Mouse (Mus musculus) forelimb bud, embryonic 11.5 days (tissue): ENCODE data around the gene Ndufs8.

Experiments
- DNase-seq: peaks from one replicate; pipeline ENCODE4 v3.0.0-alpha.2; 2012; ENCODE audit warnings: low read depth, low spot score

Gene Ndufs8

DNA sequence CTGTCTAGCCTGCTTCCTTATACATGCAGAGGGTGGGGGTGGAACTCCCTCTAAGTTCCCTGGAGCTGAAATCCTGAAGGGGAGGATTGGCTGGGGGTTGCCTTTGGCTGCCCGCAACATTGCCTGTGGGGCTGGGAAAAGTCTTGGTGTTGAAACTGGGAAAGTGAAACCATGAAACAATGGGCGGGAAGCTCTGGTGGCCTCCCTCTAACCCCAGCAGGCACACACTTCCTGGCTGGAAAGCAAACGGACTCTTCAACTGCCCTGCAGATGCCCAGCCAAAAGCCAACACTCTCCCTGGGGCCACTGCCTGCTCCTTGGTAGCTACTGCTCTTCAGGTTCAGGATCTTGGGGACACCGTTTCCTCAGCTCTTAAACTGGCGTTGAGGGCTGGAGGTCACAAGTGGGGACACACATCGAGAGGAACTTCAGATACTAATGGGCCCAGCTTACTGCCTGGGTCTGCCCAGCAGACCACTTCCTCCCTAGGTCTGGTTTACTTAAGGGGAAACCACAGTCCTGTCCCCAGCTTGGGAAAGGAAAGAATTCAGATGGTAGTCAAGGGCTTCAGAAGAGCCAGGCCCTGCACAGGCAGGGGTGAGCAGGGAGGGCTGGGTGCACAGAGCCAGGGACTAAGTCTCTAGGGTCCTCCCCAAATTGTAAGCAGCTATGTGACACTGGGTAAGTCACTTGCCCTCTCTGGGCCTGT lies 7.2 kb downstream of the Ndufs8 start:
- DNase-seq, result peak; percentile 33

DNA sequence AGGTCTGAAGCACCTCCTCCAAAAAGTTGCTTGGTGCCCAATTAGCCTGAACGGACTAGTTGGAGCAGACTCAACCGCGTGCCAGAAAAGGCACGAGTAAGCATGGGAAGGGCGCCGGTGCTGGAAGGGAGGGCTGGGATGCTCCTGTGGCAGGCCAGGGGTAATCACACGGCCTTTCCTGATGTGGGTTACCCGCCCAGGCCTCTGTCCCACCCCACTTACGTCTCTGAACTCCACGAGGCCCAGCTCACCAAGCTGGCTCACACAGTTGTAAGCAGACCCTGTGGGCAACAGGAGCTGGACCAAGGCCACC lies 8.3 kb downstream of the Ndufs8 start:
- DNase-seq, result no peak

DNA sequence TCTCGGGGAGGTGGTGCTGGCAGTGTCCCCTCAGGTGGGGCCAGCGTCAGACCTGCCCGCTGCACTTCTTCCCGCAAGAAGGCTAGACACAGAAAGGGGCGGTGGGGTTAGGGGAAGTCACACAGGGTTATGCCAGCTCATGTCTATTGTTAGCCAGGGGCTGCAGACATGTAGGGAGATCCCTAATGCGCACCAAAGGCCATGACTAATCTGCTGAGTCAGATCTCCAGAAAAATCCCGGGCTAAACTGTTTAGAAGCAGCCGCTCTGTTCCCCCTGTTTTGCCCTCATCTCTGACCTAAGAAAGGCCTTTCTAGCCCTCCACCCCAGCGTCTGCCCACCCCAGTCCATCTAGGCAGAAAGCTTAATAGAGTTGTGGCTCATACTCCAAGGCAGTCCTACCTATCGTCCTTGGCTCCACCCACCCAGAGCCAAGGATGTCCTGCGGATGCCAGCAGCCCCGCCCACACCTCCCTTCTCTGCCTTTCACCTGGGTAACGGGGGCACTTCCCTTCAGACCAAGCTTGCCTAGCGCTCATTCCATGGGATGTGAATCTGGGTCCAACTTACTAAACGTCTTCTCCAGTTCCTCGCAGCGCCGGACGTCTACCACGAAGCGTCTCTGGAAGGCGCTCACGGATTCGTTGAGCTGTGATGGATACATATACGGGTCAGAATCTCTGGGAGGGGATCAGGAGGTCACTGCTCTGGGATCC lies 8.8 kb downstream of the Ndufs8 start:
- no peak for DNase-seq

DNA sequence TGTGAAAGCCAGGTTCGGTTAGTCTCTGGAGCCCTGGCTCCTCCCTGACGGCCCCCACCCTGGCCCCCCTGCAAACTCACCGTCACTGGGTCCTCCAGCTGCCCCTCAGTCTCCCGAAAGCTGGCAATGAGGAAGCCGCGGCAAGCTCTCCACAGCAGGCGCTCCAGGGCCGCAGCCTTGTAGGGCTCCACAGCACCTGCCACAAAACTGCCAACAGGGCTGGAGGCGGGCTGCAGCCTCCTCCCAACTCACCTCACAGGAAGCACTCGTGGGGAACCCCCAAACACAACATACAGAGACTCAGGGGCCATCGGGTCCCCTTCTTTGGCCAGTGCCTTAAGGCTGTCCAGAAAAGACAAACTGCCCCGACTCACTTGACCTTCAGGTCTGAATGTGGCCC lies 9.6 kb downstream of the Ndufs8 start:
- no peak for DNase-seq

DNA sequence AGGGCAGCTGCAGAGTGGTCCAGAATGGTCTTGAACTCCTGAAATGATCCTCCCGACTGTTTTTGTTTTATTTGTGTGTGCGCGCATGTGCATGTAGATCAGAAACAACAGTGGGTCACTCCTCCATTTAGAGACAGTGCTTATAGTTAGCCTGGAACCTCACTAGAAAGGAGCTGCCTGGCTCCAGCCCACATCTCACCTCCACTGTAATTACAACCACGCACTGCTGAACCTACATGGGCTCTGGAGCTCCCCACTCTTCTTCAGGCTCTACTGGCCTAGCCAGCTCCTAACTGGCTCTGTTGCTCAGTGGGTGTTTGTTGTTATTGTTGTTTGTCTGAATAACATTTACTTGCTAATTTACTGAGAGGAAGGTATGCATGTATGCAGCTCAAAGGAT lies 13.0 kb downstream of the Ndufs8 start:
- no peak for DNase-seq

DNA sequence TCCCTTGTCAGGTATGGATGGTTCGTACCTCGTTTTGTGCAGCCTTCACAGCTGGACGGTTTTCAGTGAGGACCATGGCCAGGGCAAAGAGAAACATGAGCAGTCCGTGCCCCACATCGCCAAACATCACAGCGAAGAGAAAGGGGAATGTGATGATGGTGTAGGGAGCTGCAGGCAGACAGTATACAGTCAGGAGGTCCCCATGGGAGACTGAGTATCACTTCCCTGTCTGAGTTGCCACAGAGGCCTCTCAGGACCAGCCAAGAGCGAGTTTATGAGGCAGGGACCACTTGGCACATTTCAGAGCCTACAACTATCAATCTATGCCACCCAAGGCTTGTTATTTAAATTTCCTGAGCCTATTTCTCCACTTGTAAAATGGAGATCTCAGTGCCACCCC lies 13.6 kb downstream of the Ndufs8 start:
- DNase-seq, result no peak

DNA sequence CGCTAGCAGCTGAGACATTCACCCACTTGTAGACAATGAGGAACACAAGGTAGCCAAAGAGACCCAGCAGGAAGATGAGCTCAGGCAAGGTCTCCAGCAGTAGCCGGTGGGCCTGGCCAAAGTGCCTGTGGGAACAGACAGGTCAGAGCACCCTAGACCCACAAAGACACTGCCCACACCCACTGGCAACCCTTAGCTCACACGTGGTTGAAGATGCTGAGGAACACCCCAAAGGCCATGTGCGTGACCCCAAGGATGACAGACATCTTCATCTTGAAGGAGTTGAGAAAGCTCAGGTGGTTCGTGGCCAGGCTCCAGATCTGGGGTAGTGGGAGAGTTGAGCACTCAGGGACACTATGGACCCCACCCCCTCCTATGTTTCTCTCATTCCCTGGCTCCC lies 15.0 kb downstream of the Ndufs8 start:
- no peak for DNase-seq

DNA sequence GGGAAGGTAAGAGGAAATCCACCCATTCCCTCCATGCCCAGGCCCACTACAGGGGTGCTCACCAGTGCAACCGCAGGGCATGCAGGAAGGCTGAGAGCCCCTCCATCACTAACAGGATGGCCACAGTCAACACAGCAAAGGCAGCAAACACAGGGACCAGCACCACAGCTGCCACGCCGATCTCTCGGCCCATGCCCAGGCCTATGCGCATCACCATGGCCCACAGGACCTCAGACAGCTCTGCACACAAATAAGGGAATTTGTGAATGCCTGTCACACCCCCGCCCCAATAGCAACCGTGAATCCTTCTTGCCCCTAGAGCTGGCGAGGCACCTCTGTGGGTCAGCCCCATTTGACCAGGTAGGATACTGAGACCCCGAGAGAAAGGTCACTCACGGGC lies 16.4 kb downstream of the Ndufs8 start:
- DNase-seq, result no peak

DNA sequence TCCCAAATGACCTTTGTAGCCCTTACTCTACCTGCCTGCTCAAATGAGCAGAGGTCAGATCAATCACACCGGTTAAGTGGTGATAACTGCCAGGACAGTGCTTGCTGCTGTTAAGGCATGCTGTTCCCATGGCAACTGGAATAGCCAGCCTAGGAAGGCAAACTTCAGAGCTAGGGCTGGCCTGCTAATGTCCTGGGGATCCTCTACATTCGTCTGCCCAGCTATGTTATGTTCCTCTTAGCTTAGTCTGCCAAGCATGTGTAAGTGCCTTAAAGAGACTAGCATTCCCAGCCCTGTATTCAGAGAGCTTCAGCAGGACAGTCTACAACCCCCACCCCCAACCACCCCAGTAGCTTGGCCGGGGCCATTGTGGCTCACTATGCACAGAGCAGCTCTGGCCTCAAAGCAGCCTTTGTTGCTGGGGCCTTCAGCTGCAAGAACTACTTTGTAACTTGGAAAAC lies 17.4 kb downstream of the Ndufs8 start:
- DNase-seq, result no peak

DNA sequence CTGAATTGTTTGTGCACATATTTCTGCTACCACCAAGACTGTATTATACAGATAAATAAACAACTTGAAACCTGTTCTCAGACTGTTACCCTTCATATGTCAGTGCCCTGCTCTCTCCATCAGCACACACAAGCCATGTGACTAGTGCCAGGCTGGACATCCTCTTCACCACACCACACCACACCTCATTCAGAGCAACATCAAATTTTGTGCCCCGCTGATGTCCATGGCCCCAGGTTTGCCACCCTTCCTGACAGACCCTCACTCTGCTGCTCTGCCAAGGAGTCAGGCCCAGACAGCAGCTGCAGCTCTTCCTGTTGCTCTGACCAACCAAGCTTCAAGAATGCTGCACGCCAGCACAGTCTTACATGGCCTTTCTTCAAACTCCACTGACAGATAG lies 18.3 kb downstream of the Ndufs8 start:
- DNase-seq, result no peak

DNA sequence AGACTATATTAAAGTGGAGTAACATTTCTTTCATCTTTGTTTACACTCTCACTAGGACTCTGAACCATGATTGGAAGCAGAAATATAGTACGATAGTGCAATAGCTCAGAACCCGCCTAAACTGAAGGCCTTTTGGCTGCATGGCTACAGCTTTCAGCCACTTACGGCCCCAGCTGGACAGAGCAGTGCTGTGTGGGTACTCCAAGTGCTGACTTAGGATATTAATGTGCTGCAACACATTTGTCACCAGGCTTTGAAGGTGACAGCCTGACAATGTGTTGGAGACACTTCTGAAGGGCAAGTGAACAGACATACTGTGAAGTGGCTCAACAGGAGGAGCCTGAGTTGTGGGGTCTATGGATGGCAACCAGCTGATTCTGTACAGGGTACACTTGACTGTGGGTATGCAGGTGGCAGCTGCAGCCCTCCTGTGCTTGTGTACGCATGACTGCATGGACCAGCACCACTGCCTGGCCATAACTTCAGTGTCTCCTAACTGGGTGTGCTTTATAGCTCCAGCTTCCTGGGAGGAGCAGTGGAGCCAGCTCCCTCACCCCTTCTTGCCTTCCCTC lies 18.9 kb downstream of the Ndufs8 start:
- DNase-seq, result no peak

DNA sequence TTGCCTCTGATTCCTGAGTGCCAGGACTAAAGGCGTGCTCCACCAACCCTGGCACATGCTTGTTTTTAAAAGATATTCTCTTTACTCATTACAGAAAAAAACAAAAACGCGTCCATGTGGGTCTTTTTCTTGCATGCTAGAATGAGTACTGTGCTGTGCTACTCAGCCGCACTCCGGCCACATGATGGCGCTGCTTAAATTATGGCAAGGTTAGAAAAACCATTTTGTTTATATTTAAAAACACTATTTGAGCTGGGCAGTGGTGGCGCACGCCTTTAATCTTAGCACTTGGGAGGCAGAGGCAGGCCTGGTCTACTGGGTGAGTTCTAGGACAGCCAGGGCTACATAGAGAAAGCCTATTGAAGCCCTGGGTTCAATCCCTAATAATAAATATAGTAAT lies 22.4 kb downstream of the Ndufs8 start:
- DNase-seq, result no peak

DNA sequence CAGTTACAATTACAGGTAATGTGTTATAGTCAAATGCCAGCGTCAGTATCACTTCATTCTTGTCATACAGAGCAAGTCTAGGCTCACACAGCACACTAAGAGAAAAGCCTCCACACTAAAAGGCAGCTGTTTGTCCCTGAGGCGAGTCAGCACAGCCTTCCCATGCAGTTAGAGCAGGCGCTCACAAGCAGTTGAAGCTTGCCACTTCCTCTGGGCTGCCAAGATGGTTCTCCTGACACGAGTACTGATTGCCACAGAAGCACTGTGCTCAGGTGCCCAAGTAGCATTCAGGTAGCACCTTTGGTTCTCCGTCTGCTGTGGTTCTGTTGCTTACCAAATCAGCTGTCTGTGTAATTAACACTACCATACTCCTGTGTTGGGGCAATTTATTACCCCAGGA lies 23.5 kb downstream of the Ndufs8 start:
- no peak for DNase-seq

DNA sequence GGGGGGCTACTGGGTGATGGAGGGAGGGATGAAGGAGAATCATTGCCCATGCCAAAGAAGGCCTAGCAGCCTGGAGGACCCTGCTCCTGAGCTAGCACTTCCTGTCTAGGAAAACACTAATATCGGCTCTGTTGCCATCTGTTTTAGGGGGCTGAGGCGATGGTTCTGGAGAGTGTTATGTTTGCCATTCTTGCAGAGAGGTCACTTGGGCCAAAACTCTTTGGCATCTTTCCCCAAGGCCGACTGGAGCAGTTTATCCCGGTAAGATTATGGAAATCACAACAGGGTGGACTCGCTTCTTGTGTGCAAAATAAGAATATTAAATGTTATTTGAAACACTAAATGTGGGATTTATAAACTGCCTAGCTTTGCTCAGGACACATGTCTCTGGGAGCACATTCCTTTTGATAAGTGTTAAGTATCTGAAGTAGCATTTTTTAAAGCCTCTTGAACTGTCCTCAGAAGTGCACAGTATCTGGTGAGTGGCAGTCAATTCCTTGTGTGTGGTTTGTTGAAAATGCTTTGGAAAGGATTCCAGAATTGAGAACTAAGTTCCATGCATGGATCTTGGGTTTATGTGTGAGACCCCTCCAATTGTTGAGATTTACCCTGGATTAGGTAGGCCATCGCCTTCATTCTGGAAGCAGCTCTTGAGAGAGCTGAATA lies 28.1 kb downstream of the Ndufs8 start:
- no peak for DNase-seq

DNA sequence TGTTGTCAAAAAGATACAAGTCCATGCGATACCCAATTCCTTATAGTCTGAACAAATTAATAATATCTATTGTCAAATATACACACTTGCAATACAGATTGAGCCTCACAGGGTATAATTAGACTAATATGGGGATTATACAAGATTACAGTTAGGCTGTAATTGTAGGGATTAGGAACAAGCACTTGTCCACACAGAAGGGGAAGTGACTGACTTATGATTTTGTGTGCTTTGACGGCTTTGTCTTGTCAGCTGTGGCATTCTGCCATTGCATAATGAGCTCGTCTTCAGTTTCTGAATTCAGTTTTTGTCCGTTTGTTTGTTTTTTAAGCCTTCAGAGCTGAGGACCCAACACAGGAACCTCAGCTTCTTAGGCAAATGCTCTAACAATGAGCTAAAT lies 30.4 kb downstream of the Ndufs8 start:
- no peak for DNase-seq

DNA sequence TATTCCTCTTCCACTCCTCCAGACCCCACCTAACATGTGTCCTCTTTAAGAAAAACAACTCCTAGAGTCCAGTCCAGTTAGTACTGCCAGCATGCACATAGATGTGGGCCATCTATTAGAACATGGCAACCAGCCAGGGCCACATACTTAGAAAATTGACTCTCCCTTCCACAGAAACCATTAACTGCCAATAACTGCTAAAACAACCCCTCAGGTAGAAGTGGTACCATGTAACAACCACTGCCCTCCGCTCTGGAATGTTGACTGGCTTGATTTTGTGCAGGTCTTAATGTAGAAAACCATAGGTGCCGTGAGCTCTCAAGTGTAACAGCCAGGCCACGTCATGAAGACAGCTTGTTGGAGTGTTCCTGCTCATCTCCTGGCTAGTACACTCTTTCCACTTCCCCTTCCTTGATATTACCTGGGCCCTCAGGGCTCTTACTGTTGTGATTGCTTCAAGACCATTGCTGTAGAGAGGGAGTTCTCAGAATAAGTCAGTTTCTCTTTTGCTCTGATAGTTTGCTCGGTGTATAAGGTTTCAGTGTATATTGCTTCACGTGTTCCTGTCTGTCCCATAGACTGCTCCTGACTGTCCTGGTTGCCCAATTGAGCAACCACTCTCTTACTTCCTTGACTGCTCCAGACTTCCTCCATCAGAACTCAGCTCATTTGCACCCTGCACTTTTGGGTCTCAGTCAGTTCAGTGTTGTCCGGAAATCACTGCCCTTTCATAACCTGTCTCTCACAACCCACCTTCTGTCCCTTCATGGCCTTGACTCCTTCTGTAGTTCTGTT lies 32.3 kb downstream of the Ndufs8 start:
- DNase-seq, result no peak

DNA sequence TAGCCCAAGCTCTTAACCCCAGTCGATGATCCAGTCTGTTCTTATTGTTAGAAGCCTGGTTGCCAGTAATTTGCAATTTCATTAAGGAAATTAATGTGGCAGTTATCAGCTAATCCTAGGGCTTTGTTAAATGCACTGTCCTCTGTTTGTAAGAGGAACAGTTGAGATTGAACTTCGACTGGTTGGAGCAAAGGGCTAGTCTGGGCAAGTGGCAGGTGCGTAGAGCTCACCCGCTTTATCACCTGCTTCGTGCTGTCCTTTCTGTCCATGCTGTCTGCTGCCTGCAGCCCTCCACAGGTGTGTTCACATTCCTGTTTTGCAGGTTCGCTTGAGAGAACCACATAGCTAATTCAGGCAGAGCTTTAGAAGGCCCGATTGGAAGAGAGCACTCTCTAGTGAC lies 37.5 kb downstream of the Ndufs8 start:
- no peak for DNase-seq

DNA sequence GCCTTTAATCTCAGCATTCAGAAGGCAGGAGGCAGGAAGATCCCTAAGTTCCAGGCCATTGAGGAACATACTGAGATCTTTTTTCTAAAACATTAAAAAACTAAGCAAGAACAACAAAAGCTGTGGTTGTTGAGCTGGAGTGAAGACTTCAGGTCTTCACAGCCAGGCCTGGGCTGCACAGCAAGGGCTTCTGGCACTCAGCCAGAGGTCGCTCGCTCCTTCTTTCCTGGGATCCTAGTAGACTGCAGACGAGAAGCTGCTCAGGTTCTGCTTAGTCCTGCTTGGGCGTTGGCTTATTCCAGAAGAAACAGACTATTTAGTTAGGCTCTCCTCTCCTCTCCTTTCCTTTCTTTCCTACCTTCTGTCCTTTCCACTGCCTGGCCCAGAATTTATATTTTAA lies 40.2 kb downstream of the Ndufs8 start:
- no peak for DNase-seq

DNA sequence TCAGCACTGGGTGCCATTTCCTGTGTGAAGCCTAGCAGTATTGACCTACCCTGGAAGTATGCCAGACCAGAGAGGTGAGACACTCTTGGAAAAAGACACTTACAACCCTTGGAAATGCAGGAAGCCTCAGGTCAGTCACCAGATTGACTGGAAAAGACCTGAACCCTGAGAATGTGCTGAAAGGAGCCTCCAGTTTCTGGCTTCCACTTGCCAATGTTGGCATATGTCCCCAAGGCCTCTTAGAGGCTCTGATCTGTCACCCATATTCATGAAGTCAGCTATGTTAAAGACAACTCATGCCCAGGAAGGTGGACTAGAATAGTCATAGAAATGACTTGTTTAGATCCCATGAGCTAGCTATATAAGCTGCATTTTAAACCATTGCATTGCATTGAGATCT lies 41.1 kb downstream of the Ndufs8 start:
- DNase-seq, result no peak

DNA sequence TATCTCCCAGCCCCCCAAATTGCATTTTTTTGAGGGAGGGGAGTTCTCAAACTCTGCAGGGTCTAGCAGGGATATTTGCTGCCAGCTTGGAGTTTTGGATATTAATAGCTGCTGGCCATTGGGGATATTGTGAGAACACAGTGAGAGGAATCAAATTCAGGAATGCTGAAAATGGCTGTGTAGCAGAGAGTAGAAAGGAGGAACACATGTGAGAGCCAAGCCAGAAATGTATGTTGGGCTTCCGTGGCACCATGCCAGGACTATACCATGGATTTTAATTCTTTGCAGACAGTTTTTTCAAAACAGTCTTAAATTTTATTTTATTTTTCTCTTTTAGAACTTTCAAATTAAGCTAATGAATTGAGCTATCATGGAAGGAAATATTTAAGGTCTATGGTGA lies 44.3 kb downstream of the Ndufs8 start:
- no peak for DNase-seq

DNA sequence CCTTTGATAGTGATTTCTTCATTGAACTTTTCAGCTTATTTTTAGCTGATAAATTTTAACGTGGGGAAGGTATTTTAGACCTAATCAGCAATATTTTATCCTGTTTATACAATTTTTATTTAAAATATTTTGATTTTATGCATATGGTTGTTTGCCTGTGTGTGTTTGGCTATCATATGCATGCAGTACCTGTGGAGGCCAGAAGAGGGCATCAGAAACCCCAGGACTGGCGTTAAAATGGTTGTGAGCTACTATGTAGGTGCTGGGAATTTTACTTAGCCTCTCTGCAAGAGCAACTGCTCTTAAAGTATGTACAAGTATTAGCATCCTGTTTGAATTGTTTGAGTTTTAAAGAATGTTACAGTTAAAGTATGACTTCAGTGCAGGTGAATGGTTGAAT lies 47.6 kb downstream of the Ndufs8 start:
- no peak for DNase-seq

DNA sequence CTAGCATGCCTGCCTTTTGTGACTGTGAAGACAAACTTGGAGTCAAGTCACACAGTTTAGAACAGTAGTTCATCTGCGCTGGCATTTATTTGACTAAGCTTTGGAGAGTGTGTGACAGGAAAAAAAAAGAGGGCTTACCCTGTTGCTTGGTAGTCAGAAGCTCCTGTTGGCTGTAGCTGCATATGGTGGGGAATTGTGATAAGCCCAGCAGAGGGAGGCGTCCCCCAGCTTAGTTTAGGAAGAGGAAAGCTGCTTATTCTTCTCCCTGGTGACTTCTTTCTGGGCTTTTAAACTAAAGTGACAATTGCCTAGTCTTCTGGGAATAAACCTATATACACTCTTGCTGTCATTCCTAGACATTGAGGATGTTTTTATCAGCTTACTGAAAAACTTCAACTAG lies 49.9 kb downstream of the Ndufs8 start:
- no peak for DNase-seq
